Mouse (Mus musculus): ENCODE results near the gene Ski. TPM values are rescaled to one million over a fixed set of nuclear protein-coding genes. Genes with fewer than 3 reads are reported as not detected.

Gene Ski
- polyA plus RNA-seq, 1 experiment from 2014 or later = 14.6 TPM

- H3K9ac ChIP-seq (ENCODE audit: low read depth, low read length) = peak overlapping the region; percentile 60
- peak overlapping the region; percentile 57; the same call in 1 of the 2 replicates for H3K27ac ChIP-seq (ENCODE audit: low read depth, low read length)
- no peaks in the 10 kb centered on the region for H3K27me3 ChIP-seq (ENCODE audit: control insufficient read depth, insufficient read depth, low read length)
- peak overlapping the region; percentile 76 for H3K4me2 ChIP-seq
- no peaks in the 10 kb centered on the region for H3K9me3 ChIP-seq (replicated peaks; ENCODE audit: control insufficient read depth, low read length)
- no peak for ATAC-seq (replicated peaks; ENCODE audit: insufficient number of reproducible peaks, low FRiP score, low TSS enrichment)
- H3K36me3 ChIP-seq (ENCODE audit: control insufficient read depth, insufficient read depth, low read length) = no peaks in the 10 kb centered on the region
- peaks cover 24% of the 10 kb centered on the region for H3K4me1 ChIP-seq (ENCODE audit: control insufficient read depth, insufficient read depth, low read length)
- 55% methylated on average over 6 of the region's 6 CpGs for WGBS (ENCODE audit: insufficient replicate concordance)
- no peak overlapping the region for H3K4me3 ChIP-seq (ENCODE audit: low read depth, low read length)
Observed at GRCm38 (mm10) chr4:155149941-155150275, 72.5 kb downstream of the Ski start.

- Histone ChIP-seq H3K9me3 (replicated peaks; ENCODE audit: control insufficient read depth, low read length) (no peaks in the 10 kb centered on the region), H3K27ac (ENCODE audit: low read depth, low read length) (no peak overlapping the region), H3K9ac (ENCODE audit: low read depth, low read length) (no peak overlapping the region), H3K36me3 (ENCODE audit: control insufficient read depth, insufficient read depth, low read length) (no peaks in the 10 kb centered on the region), H3K4me2 (no peak overlapping the region), H3K27me3 (ENCODE audit: control insufficient read depth, insufficient read depth, low read length) (no peaks in the 10 kb centered on the region), H3K4me3 (ENCODE audit: low read depth, low read length) (no peak overlapping the region), H3K4me1 (ENCODE audit: control insufficient read depth, insufficient read depth, low read length) (peaks cover 29% of the 10 kb centered on the region)
- WGBS (ENCODE audit: insufficient replicate concordance) = 68% methylated on average over 8 of the region's 8 CpGs
- no peak for ATAC-seq (replicated peaks; ENCODE audit: insufficient number of reproducible peaks, low FRiP score, low TSS enrichment)
Observed at GRCm38 (mm10) chr4:155148910-155149698, 73.3 kb downstream of the Ski start.

- Histone ChIP-seq H3K4me1 (ENCODE audit: control insufficient read depth, insufficient read depth, low read length) (peaks cover 36% of the 10 kb centered on the region), H3K9me3 (replicated peaks; ENCODE audit: control insufficient read depth, low read length) (no peaks in the 10 kb centered on the region), H3K9ac (ENCODE audit: low read depth, low read length) (no peak overlapping the region), H3K4me3 (ENCODE audit: low read depth, low read length) (no peak overlapping the region), H3K27ac (ENCODE audit: low read depth, low read length) (no peak overlapping the region), H3K27me3 (ENCODE audit: control insufficient read depth, insufficient read depth, low read length) (no peaks in the 10 kb centered on the region), H3K36me3 (ENCODE audit: control insufficient read depth, insufficient read depth, low read length) (no peaks in the 10 kb centered on the region), H3K4me2 (no peak overlapping the region)
- no peak for ATAC-seq (replicated peaks; ENCODE audit: insufficient number of reproducible peaks, low FRiP score, low TSS enrichment)
- WGBS (ENCODE audit: insufficient replicate concordance) = 45% methylated on average over 4 of the region's 4 CpGs
Observed at GRCm38 (mm10) chr4:155148453-155148852, 73.9 kb downstream of the Ski start.

DNA sequence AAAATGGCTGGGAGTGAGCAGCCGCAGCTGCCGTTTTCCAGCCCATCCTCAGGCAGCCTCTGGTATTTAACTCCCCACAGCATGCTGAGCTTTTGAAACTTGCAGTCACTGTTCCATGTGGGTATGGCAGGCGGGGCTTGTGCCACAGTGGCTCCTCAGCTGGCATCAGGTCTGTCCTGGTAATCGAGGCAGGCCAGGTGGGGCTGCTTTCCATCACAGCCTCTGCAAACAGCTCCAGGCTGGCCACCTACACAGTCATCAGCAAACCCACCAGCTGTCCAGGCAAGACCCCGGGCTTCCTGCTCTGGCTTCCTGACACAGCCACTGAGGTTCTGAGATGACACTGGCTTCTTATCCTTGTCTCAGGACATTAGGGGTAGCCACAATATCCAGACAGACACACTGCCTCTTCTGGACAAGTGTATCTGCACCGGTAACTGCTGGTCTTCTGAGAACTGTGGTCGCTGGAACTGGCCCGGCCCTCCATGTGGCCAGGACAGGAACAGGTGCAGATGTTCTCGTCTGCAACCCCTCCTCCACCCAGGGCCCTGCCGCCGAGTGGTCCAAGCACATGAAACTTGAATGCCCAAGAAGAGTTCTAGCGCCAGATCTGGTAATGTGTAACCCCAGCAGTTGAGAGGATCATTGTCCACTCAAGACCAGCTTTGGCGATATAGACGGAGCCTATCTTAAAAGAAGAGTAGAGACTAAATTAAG lies 76.1 kb downstream of the Ski start:
- Histone ChIP-seq H3K4me3 (ENCODE audit: low read depth, low read length) (no peak overlapping the region), H3K9ac (ENCODE audit: low read depth, low read length) (no peak overlapping the region), H3K9me3 (replicated peaks; ENCODE audit: control insufficient read depth, low read length) (no peaks in the 10 kb centered on the region), H3K27ac (ENCODE audit: low read depth, low read length) (no peak overlapping the region), H3K36me3 (ENCODE audit: control insufficient read depth, insufficient read depth, low read length) (no peaks in the 10 kb centered on the region), H3K4me2 (no peak overlapping the region), H3K4me1 (ENCODE audit: control insufficient read depth, insufficient read depth, low read length) (peaks cover 28% of the 10 kb centered on the region), H3K27me3 (ENCODE audit: control insufficient read depth, insufficient read depth, low read length) (no peaks in the 10 kb centered on the region)
- ATAC-seq (replicated peaks; ENCODE audit: insufficient number of reproducible peaks, low FRiP score, low TSS enrichment) = no peak
- WGBS (ENCODE audit: insufficient replicate concordance) = 66% methylated on average over 14 of the region's 14 CpGs

DNA sequence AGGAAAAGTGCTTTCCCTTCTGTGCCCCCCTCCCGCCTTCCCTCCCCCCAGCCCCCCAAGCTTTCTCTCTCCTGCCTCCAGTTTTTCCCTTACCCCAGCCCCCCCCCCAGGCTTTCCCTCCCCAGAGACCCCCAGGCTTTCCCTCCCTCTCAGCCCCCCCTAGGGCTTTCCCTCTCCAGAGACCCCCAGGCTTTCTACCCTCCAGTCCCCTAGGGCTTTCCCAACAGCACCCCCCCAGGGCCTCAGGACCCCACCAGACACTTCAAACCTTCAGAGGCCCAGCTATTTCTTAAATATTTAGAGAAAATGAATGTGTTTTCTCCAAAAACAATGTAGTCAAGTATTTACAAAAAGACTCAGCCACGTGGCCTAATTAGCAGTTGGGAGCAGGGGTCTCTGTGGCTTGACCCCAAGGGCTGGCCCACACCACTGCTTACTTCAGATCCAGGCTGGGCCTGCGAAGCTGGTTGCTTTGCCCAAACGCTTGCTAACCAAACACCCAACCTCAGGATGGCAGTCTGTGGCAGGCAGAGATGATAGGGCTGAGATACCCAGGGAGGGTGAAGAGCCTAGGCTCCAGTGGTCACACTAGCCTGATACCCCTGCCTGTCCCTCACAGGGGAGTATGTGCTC lies 77.7 kb downstream of the Ski start:
- H3K27ac ChIP-seq (ENCODE audit: low read depth, low read length) = peak overlapping the region; percentile 76
- no peak overlapping the region for H3K4me3 ChIP-seq (ENCODE audit: low read depth, low read length)
- H3K36me3 ChIP-seq (ENCODE audit: control insufficient read depth, insufficient read depth, low read length) = no peaks in the 10 kb centered on the region
- ATAC-seq (replicated peaks; ENCODE audit: insufficient number of reproducible peaks, low FRiP score, low TSS enrichment) = no peak
- no peak overlapping the region for H3K9ac ChIP-seq (ENCODE audit: low read depth, low read length)
- peaks cover 26% of the 10 kb centered on the region for H3K4me1 ChIP-seq (ENCODE audit: control insufficient read depth, insufficient read depth, low read length)
- H3K27me3 ChIP-seq (ENCODE audit: control insufficient read depth, insufficient read depth, low read length) = no peaks in the 10 kb centered on the region
- no peaks in the 10 kb centered on the region for H3K9me3 ChIP-seq (replicated peaks; ENCODE audit: control insufficient read depth, low read length)
- H3K4me2 ChIP-seq = no peak overlapping the region; the same call in 1 of the 2 replicates
- WGBS (ENCODE audit: insufficient replicate concordance) = 60% methylated on average over 4 of the region's 4 CpGs

GRCm38 (mm10) chr4:155143871-155144502 lies 78.4 kb downstream of the Ski start:
- no peak overlapping the region for H3K4me3 ChIP-seq (ENCODE audit: low read depth, low read length)
- peak overlapping the region; percentile 22; the same call in 1 of the 2 replicates for H3K4me2 ChIP-seq
- H3K9ac ChIP-seq (ENCODE audit: low read depth, low read length) = peak overlapping the region; percentile 56
- 0 out of 2 replicates have a peak, but pooled peaks have one; percentile 18 for ATAC-seq (replicated peaks; ENCODE audit: insufficient number of reproducible peaks, low FRiP score, low TSS enrichment)
- peaks cover 26% of the 10 kb centered on the region for H3K4me1 ChIP-seq (ENCODE audit: control insufficient read depth, insufficient read depth, low read length)
- no peaks in the 10 kb centered on the region for H3K36me3 ChIP-seq (ENCODE audit: control insufficient read depth, insufficient read depth, low read length)
- WGBS (ENCODE audit: insufficient replicate concordance) = 42% methylated on average over 12 of the region's 12 CpGs
- H3K27ac ChIP-seq (ENCODE audit: low read depth, low read length) = peak overlapping the region; percentile 76
- no peaks in the 10 kb centered on the region for H3K27me3 ChIP-seq (ENCODE audit: control insufficient read depth, insufficient read depth, low read length)
- H3K9me3 ChIP-seq (replicated peaks; ENCODE audit: control insufficient read depth, low read length) = no peaks in the 10 kb centered on the region

- WGBS (ENCODE audit: insufficient replicate concordance) = 65% methylated on average over 2 of the region's 2 CpGs
- H3K4me1 ChIP-seq (ENCODE audit: control insufficient read depth, insufficient read depth, low read length) = peaks cover 26% of the 10 kb centered on the region
- H3K27me3 ChIP-seq (ENCODE audit: control insufficient read depth, insufficient read depth, low read length) = no peaks in the 10 kb centered on the region
- H3K9me3 ChIP-seq (replicated peaks; ENCODE audit: control insufficient read depth, low read length) = no peaks in the 10 kb centered on the region
- H3K4me3 ChIP-seq (ENCODE audit: low read depth, low read length) = no peak overlapping the region
- H3K9ac ChIP-seq (ENCODE audit: low read depth, low read length) = peak overlapping the region; percentile 56
- H3K27ac ChIP-seq (ENCODE audit: low read depth, low read length) = peak overlapping the region; percentile 76
- ATAC-seq (replicated peaks; ENCODE audit: insufficient number of reproducible peaks, low FRiP score, low TSS enrichment) = no peak
- H3K36me3 ChIP-seq (ENCODE audit: control insufficient read depth, insufficient read depth, low read length) = no peaks in the 10 kb centered on the region
- H3K4me2 ChIP-seq = no peak overlapping the region
Observed at GRCm38 (mm10) chr4:155143411-155143810, 79.0 kb downstream of the Ski start.

- peaks cover 26% of the 10 kb centered on the region for H3K4me1 ChIP-seq (ENCODE audit: control insufficient read depth, insufficient read depth, low read length)
- H3K9me3 ChIP-seq (replicated peaks; ENCODE audit: control insufficient read depth, low read length) = no peaks in the 10 kb centered on the region
- WGBS (ENCODE audit: insufficient replicate concordance) = 89% methylated on average over 5 of the region's 5 CpGs
- no peak overlapping the region for H3K9ac ChIP-seq (ENCODE audit: low read depth, low read length)
- H3K27me3 ChIP-seq (ENCODE audit: control insufficient read depth, insufficient read depth, low read length) = no peaks in the 10 kb centered on the region
- no peak for ATAC-seq (replicated peaks; ENCODE audit: insufficient number of reproducible peaks, low FRiP score, low TSS enrichment)
- H3K4me3 ChIP-seq (ENCODE audit: low read depth, low read length) = no peak overlapping the region
- no peaks in the 10 kb centered on the region for H3K36me3 ChIP-seq (ENCODE audit: control insufficient read depth, insufficient read depth, low read length)
- H3K27ac ChIP-seq (ENCODE audit: low read depth, low read length) = no peak overlapping the region
- no peak overlapping the region for H3K4me2 ChIP-seq
Observed at GRCm38 (mm10) chr4:155142836-155143235, 79.6 kb downstream of the Ski start.
